Mouse (Mus musculus): ENCODE measurements around the gene Amtn.
"Not testable (repeated sequence)": the region's sequence is repeated elsewhere in the genome, so short reads cannot be mapped to it uniquely, and the experiment has no call there.

The Amtn gene

DNA sequence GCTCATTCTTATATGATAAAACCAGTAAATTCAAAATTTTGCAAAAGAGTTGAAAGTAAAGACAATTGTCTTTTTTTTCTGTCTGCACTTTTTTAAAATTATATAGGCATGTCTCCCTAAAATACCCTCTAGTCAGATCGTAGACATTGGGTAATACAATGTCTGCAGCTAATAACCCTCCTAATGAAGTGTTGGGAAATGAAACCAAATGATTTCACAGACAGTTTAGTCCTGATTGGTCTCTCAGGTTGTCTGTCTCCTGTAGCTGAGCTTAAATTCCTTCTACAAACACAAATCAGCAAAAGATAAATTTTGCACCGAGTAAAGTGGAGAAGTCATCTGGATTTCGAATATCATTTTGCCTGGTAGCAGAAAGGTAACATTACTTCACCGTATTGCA lies at the start of gene Amtn:
Gene Amtn (plus strand): TSS at position 301 of the 400 bp plus-strand sequence.
- DNase-seq (ENCODE audit: low read depth, low spot score) = no peak

GRCm38 (mm10) chr5:88348533-88348932 lies 27.4 kb upstream of the Amtn start:
- peak; percentile 60 for DNase-seq (ENCODE audit: low read depth, low spot score)

GRCm38 (mm10) chr5:88364768-88365167 lies 11.1 kb upstream of the Amtn start:
- peak; percentile 49 for DNase-seq (ENCODE audit: low read depth, low spot score)

- no peak for DNase-seq (ENCODE audit: low read depth, low spot score)
Measured at GRCm38 (mm10) chr5:88366886-88367285, 9.0 kb upstream of the Amtn start.

DNA sequence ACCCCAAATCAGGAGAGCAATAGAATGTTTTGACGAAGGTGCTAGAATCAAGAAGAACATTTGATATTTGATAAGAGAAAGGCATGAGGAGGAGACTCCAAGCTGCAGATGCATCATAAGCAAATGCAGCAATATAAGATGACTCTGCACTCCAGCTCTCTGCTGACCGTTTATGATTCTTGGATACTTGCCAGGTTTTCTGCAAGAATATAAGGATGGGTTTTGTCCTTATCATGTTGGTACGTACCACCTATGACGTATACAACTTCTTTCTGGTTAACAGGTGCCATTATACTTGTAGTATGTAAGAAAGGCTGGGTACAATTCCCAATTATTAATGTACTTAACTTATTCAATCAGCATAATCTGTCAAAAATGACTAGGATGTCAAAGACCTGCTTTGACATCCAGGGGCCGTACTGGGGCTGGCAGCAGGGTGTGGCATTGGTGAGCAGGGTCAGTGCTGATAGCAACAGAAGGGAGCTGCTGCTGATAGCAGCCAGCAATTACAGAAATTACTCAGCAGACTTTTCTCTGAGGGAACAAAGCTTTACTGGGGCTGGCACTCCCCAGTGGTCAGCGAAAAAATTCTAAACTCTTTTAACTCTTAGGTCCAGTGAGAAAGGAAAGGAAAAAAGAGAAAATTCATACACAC lies 5.2 kb upstream of the Amtn start:
- no peak for DNase-seq (ENCODE audit: low read depth, low spot score)

DNA sequence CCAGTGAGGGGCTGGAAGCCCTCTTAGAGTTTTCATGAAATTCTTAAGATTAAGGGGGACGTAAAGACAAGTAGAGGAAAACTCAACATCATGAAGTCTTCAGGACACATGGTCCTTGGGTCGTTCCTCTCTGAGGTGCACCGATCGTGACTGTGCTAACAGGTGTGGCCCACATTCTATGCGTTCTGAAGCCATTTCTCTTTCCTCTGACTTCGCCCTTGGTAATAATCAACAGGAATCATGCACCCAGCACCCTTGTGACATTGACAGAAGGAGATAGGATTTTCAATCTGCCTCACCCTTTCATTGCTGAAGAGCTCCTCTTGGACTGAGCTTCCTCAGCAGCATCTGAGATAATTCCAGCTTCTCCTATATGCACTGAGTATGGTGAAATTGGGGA lies 3.3 kb upstream of the Amtn start:
- no peak for DNase-seq (ENCODE audit: low read depth, low spot score)

- DNase-seq (ENCODE audit: low read depth, low spot score) = not testable (repeated sequence)
Measured at GRCm38 (mm10) chr5:88391960-88392359, 16.1 kb downstream of the Amtn start.

DNA sequence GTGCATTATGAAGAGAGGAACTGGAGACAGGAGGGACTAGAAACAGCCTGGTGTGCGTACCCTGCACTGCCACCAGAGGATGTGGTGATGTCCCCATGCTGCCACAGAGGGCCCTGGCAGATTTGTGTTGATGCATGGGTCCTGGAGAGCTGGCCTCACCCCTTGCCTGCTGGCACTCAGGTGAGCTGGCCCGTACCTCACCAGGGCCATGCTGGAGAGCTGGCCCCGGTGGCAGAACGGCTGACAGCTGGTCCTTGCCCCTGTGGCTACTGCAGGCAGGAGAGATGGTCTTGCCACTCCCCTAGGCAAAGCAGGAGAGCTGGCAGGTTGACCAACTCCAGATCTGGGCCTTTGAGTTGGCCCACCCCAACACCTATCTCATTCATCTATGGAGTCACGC lies 22.7 kb downstream of the Amtn start:
- DNase-seq (ENCODE audit: low read depth, low spot score) = no peak

GRCm38 (mm10) chr5:88399849-88400248 lies 23.9 kb downstream of the Amtn start:
- peak; percentile 66 for DNase-seq (ENCODE audit: low read depth, low spot score)

DNA sequence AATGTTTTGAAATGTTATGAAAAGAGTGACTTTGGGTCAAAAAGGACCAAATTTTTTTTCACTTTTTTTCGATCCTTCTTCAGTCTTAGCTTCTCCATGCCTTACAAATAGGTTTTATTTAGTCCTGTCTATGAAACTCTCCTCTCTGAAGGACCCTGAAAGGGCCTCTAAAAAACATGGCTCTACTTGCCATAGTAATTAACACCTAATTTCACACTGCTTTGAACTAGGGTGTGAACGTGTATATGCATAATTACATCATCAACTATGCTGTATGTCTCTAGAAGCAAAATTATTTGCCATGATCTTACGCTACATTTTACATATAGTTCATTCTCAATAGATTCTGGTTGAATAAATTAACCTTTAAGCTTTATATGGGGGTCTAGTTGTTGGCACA lies 25.6 kb downstream of the Amtn start:
- DNase-seq (ENCODE audit: low read depth, low spot score) = no peak

GRCm38 (mm10) chr5:88420319-88421065 lies 44.6 kb downstream of the Amtn start:
- no peak for DNase-seq (ENCODE audit: low read depth, low spot score)

DNA sequence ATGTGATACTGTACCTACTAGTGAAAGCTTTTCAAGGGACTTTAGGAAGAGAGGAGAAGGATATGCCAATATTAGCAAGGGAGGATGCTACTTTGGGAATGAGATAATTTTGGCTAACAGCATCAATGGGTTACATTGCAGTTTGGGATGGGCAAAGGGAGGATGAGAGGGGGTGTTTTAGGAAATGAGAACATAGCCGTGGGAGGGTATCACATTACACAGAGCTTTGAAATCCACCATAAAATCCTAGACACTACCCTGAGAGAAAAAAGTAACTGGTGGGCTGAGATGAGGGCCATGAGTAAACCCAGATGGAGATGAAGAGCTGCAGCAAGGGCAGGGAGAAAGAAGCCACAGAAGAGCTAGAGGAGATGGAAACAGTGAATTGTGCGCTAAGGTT lies 49.0 kb downstream of the Amtn start:
- not testable (repeated sequence) for DNase-seq (ENCODE audit: low read depth, low spot score)

GRCm38 (mm10) chr5:88426753-88427152 lies 50.8 kb downstream of the Amtn start:
- DNase-seq (ENCODE audit: low read depth, low spot score) = no peak

Measured in R1 (cell line).